Mouse (Mus musculus): ENCODE measurements around the gene Clcn6.

DNA sequence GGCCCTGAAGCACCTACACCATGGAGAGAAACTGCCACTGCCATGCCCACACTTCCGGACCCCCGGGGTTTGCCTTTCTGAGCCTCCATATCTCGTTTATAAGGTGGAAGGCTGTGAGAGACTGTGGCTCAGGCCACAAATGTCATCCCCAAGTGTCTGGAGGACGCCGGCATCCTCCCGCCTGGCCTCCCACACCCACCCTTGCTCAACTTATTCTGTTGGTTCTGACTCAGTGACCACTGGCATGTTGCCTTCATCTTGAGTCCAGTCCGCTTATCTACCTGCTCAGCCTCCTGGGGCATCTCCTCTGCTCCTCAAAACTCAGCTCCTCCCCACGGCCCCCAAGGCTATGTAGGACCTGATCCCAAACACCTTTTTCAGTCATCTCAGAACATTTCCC lies 28.7 kb upstream of the Clcn6 start:
- TF ChIP-seq POLR2A (IDR thresholded peaks at IDR 0.05; ENCODE audit: low read depth, low read length) (no peak), CTCF (conservative IDR thresholded peaks at IDR 0.05; ENCODE audit: insufficient read depth, insufficient read length, low read depth, low read length) (no peak)

Measured in kidney, adult 2 months (tissue).